Mouse (Mus musculus) MN1 (cell line): ENCODE measurements at regions not wholly inside any gene's neighbourhood (a gene's known extent, or its start where the extent isn't known, plus 50 kb on each side); places are given as distances from the start of the nearest gene placed in this dataset.

Source experiments
- DNase-seq: peaks from one replicate; pipeline ENCODE4 v3.0.0-alpha.2; 2016; ENCODE audit warnings: low spot score

GRCm38 (mm10) chr8:79587258-79587657 is 52.2 kb upstream of the Otud4 start:
- DNase-seq: peak; percentile 59

- DNase-seq: peak; percentile 80
These were observed 54.5 kb upstream of the Otud4 start for GRCm38 (mm10) chr8:79584966-79585365.

DNA sequence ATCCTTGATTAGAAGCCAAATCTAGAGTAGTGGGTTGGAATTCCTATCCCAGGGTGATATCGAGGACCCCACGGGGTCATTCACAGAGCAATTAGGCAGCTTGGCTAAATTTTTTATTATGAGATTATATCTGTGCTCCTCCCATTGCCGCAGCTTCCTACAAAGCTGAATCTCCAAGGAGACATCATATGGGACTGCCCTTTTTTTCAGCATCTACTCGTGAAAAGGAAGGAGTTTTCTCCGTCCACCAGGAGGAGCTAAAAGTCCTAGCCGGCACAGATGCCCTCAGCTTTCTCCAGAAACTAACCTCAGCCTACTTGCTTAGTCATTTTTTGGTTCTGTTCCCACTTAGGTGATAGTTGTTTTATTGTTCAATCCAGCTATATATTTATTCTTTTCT is 56.1 kb upstream of the Otud4 start:
- peak; percentile 42 for DNase-seq

DNA sequence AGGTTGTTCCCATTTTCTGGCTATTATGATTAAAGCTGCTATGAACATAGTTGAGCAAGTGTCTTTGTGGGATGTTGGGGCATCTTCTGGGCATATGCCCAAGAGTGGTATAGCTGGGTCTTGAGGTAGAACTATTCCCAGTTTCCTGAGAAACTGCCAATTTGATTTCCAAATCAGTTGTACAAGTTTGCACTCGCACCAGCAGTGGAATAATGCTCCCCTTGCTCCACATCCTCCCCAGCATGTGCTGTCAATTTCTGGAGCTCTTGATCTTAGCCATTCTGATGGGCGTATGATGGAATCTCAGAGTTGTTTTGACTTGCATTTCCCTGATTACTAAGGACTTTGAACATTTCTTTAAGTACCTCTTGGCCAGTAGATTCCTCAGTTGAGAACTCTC is 57.2 kb upstream of the Otud4 start:
- DNase-seq: no peak

GRCm38 (mm10) chr8:79576086-79576485 is 63.3 kb upstream of the Otud4 start:
- DNase-seq: no peak

DNA sequence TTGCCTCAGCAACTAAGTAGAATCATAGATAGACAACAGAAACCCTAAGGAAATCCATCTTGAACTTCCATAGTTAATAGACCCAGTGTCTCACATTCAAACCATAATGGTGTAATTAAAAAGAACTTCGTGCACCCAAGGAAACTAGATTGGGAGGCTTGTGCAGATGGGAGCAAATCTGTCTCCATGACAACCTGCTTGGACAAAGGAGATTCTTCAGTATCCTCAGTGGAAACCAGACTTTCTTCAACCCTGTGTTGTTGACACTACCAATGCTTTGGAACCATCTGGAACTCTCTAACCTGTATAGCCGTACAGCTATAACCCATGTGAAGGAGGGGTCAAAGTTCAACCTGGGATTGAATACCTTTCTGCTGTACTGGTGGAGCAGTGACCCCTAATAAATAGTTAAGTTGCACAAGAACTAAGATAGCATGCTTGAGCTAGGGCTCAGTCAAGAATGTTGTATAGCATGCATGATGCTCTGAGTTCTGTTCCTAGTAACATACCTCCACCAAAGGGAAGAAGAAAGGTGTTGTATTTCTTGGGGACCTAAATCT is 64.2 kb upstream of the Otud4 start:
- no peak for DNase-seq

DNA sequence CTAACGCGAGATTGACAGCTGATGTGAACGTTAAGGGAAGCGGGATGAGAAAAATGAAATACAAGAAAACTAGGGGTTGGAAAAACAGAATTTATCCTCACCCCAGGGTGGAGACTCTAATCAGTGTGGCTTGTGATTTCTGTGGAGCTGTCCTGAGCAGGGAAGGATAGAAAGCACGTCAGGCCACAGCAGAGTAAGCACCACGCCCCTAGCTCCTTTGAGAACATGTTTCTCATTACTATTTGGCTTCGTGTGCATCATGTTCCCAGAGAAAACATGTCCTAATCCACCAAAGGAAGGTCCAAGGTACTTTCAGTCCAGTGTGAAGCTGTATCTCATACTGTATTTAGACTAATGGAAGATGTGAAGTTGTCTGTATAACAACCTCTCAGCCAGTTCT is 65.9 kb upstream of the Otud4 start:
- DNase-seq: no peak

DNA sequence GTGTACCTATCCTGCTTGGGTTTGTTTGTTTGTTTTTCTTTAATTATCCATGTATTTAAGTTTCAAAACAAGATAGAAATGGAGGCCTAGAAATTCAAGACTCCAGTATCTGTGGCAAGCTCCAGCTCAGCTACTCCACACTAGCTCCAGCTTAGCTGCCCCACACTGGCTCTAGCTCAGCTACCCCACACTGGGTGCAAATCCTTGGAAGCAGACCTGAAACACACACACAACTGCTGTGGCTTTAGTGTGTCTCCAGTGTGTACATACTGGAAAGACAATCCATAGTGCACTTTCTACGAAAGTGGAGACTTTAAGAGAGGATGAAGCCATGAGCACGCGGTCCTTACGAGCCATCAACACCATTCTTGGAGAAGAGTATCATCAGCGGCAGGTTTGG is 66.9 kb upstream of the Otud4 start:
- no peak for DNase-seq

DNA sequence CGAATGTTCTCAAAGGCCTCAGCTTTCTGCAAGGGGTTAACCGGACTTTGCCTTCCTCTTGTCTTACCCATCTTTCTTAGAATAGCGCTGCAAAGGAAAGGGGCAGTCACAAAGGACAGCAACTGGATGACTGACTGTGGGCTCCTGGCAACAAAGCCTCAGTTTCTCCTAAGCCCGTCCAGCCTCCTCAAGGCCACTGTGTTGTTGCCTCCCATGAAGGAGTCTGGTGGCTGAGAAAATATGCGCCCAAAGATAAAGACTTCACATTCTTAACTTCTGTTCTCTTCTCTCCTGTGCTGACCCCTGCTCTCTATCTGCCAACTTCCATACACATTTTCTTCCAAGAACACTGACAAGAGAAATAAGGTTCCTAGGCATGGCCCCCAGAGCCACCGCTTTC is 76.3 kb upstream of the Otud4 start:
- DNase-seq: no peak

DNA sequence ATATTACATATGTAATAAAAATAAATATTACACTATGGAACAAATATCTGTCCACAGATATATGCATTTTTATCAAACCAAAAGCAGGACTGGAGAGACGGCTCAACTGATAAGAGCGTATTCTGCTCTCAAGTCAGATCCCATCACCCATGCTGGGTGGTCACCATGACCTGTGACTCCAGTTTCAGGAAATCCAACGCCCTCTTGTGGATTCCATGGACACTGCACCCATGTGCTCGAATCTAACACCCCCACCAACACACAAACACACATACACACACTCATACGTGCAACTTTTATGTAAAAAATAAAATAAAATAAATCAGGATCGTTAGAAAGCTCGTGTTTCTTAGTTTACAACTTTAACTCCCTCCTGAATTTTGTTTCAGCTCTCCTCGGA is 76.7 kb upstream of the Otud4 start:
- DNase-seq: peak; percentile 16

DNA sequence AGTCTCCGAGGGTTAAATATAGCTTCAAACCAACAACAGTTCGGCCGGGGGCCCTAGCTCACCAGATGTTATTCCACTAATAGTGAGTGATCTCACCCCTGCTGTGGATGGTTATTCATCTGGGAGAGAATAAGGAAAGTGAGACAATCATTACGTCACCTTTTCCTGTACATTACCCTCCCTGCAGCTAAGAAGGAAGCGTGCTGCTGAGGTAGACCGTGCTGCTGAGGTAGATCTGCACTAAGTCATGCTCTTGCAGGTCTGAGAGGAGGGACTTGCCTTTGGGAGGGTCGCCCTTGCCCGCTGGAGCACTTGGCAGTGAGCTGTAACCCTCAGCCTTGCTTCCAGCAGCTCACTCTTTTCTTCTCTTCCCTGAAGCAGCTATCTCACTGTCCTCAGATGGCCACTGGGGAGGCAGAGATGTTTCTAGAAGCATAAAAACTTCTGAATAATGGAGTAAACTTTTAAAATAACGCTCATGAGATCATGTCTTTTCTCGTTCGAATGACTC is 77.3 kb upstream of the Otud4 start:
- DNase-seq: peak; percentile 84

- DNase-seq: peak; percentile 84
These were observed 78.0 kb upstream of the Otud4 start for GRCm38 (mm10) chr8:79561269-79562063.

DNA sequence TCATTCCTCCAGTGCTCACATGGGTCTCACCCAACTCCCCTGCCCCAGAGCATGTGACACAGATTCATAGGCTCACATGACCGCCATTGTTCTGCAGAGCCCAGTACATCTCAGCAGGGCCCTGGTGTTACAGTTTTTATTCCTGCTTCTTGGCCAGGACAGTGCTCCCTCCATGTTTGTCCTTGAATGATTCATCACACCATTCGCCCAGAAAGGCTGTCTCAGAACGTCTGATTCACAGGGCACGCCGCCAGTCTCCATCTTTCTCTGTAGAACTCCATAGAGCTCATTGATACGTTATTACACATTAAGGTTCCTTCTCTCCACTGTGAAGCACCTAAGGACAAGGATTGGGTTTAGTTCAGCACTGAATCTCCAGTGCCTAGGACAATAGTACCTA is 79.9 kb upstream of the Otud4 start:
- DNase-seq: no peak

GRCm38 (mm10) chr8:79554311-79554710 is 85.1 kb upstream of the Otud4 start:
- DNase-seq: no peak

DNA sequence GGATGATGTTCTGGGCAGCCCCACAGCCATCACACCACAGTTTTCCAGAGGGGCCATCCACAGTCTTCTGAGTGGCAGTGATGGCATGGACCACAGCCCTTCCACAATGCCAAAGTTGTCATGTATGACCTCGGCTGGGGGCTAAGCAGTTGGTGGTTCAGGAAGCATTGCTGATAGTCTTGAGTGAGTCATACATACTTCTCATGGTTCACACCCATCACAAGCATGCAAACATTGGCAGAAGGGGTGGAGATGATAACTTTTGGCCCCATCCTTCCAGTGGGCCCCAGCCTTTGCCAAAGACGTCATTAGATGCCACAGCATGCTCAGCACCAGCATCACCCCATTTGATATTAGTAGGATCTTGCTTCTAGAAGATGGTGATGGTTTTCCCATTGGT is 89.3 kb upstream of the Otud4 start:
- DNase-seq: no peak

DNA sequence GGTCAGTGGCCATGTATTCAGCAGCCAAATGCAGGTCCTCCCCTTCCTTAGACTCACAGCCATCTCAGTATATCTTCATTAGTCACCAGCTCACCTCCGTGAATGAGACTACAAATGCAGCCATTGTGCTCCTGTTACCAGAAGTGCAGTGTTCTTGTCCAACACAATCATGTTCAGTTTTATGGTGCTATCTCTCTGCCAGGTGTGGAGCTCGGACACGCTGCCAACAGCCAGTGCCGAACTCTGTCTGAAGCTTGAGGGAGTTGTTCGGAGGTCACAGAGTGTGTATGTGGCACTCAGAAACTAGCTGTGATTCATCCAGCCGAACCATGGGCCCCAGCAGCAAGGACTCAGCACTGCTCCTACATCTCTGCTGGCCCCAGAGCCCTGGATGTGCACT is 91.3 kb upstream of the Otud4 start:
- no peak for DNase-seq

GRCm38 (mm10) chr8:79545866-79546373 is 93.5 kb upstream of the Otud4 start:
- DNase-seq: no peak

DNA sequence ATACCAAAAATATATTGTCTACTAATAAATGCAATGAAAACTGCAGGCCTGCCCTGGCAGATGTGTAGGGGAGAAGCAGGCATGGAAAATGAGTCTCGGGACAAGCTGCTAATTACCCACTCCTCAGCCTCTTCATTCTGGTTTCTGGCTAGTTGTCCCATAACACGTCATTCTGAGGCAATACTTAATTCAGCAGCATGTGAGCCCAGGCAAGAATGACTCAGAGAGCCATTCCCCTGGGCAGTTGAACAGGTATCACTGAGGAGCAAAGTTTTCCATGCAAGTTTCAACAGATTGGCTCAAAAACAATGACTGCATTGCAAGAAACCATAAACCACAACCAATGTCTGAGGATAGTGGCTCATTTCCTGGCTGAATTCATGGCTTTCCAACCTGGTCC is 97.0 kb upstream of the Otud4 start:
- no peak for DNase-seq

DNA sequence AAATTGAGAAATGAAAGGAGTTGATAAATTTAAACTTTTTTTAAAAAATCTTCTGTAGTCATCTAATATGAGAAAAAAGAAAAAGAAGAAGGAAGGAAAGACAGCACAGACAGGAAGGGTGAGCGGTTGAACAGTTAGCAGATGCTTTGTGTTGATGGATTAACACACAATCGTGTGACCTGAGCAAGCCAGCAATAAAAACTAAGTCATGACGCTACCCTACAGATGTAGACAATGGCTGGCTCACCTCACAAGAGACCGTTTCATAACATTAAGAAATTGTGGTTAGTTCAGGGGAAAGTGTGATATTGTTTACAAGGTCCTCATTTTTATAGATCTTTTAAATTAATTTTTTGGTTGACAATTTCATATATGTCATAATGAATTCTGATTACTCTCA is 99.4 kb upstream of the Otud4 start:
- no peak for DNase-seq

GRCm38 (mm10) chr8:79534271-79534889 is 105.0 kb upstream of the Otud4 start:
- DNase-seq: no peak

DNA sequence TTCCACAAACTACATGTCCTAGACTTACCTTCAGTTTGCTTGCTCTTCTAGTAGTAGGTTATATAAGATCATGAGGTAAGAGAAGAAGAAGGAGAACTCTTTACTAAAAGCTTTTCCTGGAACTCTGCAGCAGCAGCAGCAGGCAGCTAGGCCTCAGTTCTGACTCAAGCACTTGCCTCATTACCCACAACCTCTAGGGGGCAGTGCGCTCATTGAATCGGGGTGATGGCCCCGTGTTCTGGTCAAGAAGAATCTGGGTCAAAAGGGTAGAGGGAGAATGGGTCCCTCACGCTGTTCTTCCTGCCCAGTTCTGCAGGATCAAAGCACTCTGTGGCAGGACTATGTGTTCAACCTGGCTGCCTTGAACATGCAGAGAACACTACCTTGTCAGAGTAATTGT is 109.9 kb upstream of the Otud4 start:
- DNase-seq: no peak

DNA sequence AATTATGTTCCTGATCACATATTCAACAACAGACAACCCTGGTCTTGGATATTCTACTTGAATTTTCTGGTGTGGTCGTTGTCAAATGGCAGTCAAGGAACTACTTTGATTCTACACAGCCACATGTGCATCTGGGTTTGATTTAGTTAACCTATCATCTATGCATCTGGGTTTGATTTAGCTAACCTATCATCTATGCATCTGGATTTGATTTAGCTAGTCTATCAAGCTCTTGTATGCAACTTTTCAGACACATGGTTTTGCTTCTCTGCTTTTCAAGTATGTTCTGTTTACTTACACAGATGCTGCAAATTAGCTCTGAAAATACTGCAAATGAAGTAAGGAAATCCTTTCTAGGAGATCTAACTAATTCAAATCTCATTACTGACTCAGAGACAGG is 117.4 kb upstream of the Otud4 start:
- DNase-seq: no peak

DNA sequence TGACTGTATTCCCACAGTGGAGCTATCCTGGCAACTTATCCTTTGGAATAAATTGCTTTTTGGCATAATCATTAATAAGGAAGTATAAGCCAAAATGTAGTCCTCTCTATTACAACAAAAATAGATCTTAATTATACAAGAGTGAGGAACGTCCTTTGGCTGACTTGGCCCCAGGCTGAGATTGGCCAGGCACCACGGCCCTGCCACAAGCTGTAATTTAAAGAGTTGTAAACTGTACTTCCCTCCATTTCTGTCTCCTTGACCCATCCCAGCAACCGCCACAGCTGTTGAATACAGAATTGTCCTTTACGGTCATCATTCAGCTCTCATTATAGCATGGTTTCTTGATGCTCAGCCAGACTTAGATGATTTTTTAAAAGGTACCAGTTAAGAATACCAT is 119.6 kb upstream of the Smad1 start:
- DNase-seq: no peak
